Comparison of ENCODE assay signal across 8 mouse cellular contexts in the genomic region with DNA sequence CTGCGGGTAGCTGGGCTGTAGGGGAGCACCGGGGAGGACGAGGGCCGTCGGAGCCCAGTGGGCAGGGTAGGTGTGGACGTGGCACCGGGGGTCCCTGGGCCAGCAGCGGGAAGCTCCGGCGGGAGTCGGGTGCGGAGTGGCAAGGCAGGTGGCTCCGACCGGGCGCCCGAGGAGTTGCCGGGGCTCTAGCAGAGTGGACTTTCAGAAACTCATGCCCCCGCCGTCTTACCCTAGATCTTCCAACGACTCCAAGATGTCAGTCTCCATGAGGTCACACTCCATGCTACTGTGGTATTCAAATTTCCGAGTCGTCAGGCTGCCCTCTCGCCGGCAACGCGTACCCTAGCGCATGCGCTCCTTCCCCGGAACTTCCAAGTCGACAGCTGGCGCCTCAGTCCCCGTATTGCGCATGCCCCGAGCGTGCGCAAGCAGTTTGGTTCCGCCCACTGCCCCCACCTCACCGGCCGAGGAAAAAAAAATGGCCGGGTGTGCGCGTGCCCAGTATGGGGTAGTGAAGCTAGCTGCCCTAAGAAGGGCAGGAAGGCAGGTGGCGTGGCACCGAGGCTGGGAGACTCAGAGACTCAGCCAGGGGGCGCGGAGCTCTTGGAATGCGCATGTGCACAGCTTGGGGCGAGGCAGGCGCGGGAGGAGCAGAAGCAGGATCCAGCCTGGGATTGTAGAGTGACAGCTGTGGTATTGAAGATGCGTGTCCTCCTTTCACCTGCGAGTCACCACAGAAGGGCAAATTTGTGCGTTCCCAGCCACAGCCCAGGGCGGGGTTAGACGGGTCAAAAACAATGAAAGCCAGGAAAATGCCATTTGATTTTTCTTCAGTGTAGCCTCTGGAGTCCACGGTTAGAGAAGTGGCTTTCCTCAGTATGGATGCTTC. TPM values are rescaled to one million over a fixed set of nuclear protein-coding genes. Genes with fewer than 3 reads are reported as not detected.
DNase-seq lines count a peak whose midpoint lies in the region; ATAC-seq and TF ChIP-seq lines count a peak whose summit lies in the region.

Fam98a (minus strand) TSS at position 435 of the 889 bp plus-strand sequence.

- H3K9me3 ChIP-seq in hindbrain, embryonic 10.5 days: no peaks in the 10 kb centered on the region
- H3K9me3 ChIP-seq in lung, postnatal 0 days (ENCODE audit: low read length): no peaks in the 10 kb centered on the region

- TF ChIP-seq CTCF in lung, postnatal 0 days (IDR thresholded peaks at IDR 0.05): peak; percentile 88

- peak; percentile 100 for DNase-seq in MN1 (ENCODE audit: low spot score)
- peak; percentile 98 for DNase-seq in cerebellum, adult 9-10 months
- DNase-seq in hindbrain, embryonic 10.5 days (ENCODE audit: low spot score): peak; percentile 99
- DNase-seq in layer of hippocampus, adult 9-11 months: peak; percentile 98
- DNase-seq in lung, postnatal 0 days (ENCODE audit: low spot score): peak; percentile 99
- peak; percentile 97 for DNase-seq in ovary, postnatal 14 days (ENCODE audit: low spot score)
- peak; percentile 98 for DNase-seq in thymus, postnatal 14 days

- whole genome bisulfite sequencing in hindbrain, embryonic 10.5 days: under 1% methylated on average over 56 of the region's 56 CpGs
- under 1% methylated on average over 56 of the region's 56 CpGs for WGBS in lung, postnatal 0 days

- peaks cover 17% of the 10 kb centered on the region; the same call in 1 of the 2 replicates for H3K4me1 ChIP-seq in hindbrain, embryonic 10.5 days (replicated peaks)
- no peaks in the 10 kb centered on the region for H3K4me1 ChIP-seq in lung, postnatal 0 days (ENCODE audit: insufficient read depth, low read depth, low read length)

- peak within 1 kb of the TSS; percentile 89 for H3K4me2 ChIP-seq in lung, postnatal 0 days (replicated peaks; ENCODE audit: low read depth, low read length)

- peak; percentile 99 for ATAC-seq in frontal cortex, adult (ENCODE audit: low TSS enrichment)
- ATAC-seq in lung, postnatal 0 days: peak; percentile 98

- peaks cover 15% of the 10 kb centered on the region for H3K36me3 ChIP-seq in hindbrain, embryonic 10.5 days
- no peaks in the 10 kb centered on the region for H3K36me3 ChIP-seq in lung, postnatal 0 days (ENCODE audit: insufficient read depth, low read length)

- no peak for TF ChIP-seq EP300 in lung, postnatal 0 days (IDR thresholded peaks at IDR 0.05)

- peak within 1 kb of the TSS; percentile 91 for H3K4me3 ChIP-seq in hindbrain, embryonic 10.5 days
- H3K4me3 ChIP-seq in lung, postnatal 0 days (ENCODE audit: low read depth, low read length): peak within 1 kb of the TSS; percentile 75

- peak within 1 kb of the TSS; percentile 93 for H3K27ac ChIP-seq in hindbrain, embryonic 10.5 days
- peak within 1 kb of the TSS; percentile 23 for H3K27ac ChIP-seq in lung, postnatal 0 days (ENCODE audit: low read length)

- no peaks in the 10 kb centered on the region for H3K27me3 ChIP-seq in hindbrain, embryonic 10.5 days (ENCODE audit: insufficient read depth, poor library complexity, severe bottlenecking)
- H3K27me3 ChIP-seq in lung, postnatal 0 days (replicated peaks; ENCODE audit: insufficient read depth, low read length): no peaks in the 10 kb centered on the region

- peak within 1 kb of the TSS; percentile 85 for H3K9ac ChIP-seq in lung, postnatal 0 days (replicated peaks; ENCODE audit: low read depth)

RNA-seq across cellular contexts. Expression of gene Fam98a, which starts in this region (rescaled TPM):
- 19.3 and 24.9 TPM in 2 replicates for polyA plus RNA-seq in hindbrain, embryonic 10.5 days (2016; fragmentation: Nextera tagmentation; extraction: Ambion mirVana)
- 11.6 and 11.8 TPM in 2 replicates for polyA plus RNA-seq in lung, postnatal 0 days (2015; fragmentation: Nextera tagmentation; extraction: Ambion mirVana)

Comparison
In these comparisons a context has a peak if more than half of its experiments do, and no peak if none do; other contexts are left out.
1. Peak in every context shown above with its lines: DNase-seq, ATAC-seq, H3K4me3 ChIP-seq and H3K27ac ChIP-seq.